Mouse (Mus musculus): ENCODE results near the gene Prlr.

The Prlr gene

GRCm38 (mm10) chr15:10177083-10177482, at the start of gene Prlr:
Gene Prlr, plus strand, starts transcription at chr15:10177238.
- in situ Hi-C loops (cut with MboI, MseI) = no loop called here

GRCm38 (mm10) chr15:10133781-10134180, 43.3 kb upstream of the Prlr start:
- in situ Hi-C loops (cut with MboI, MseI) = no loop called here

GRCm38 (mm10) chr15:10134889-10135288, 42.1 kb upstream of the Prlr start:
- in situ Hi-C loops (cut with MboI, MseI) = no loop called here

- in situ Hi-C loops (cut with MboI, MseI) = no loop called here
Measured at GRCm38 (mm10) chr15:10144520-10144919, 32.5 kb upstream of the Prlr start.

GRCm38 (mm10) chr15:10148196-10148595, 28.8 kb upstream of the Prlr start:
- in situ Hi-C loops (cut with MboI, MseI) = no loop called here

- in situ Hi-C loops (cut with MboI, MseI) = no loop called here
Measured at GRCm38 (mm10) chr15:10160663-10161062, 16.4 kb upstream of the Prlr start.

GRCm38 (mm10) chr15:10175078-10175477, 2.0 kb upstream of the Prlr start:
- in situ Hi-C loops (cut with MboI, MseI) = no loop called here

GRCm38 (mm10) chr15:10175656-10176055, 1.4 kb upstream of the Prlr start:
- in situ Hi-C loops (cut with MboI, MseI) = no loop called here

- in situ Hi-C loops (cut with MboI, MseI) = no loop called here
Measured at GRCm38 (mm10) chr15:10177519-10178130, 587 bp downstream of the Prlr start.

- in situ Hi-C loops (cut with MboI, MseI) = no loop called here
Measured at GRCm38 (mm10) chr15:10178131-10178566, 1.1 kb downstream of the Prlr start.

- in situ Hi-C loops (cut with MboI, MseI) = no loop called here
Measured at GRCm38 (mm10) chr15:10180694-10181093, 3.7 kb downstream of the Prlr start.

- in situ Hi-C loops (cut with MboI, MseI) = no loop called here
Measured at GRCm38 (mm10) chr15:10192101-10192630, 15.1 kb downstream of the Prlr start.

GRCm38 (mm10) chr15:10200991-10201390, 24.0 kb downstream of the Prlr start:
- in situ Hi-C loops (cut with MboI, MseI) = loop anchor here (10.0 kb wide), 1 partner anchor 1216 kb away; no protein-coding TSS in a partner anchor

GRCm38 (mm10) chr15:10202504-10203302, 25.7 kb downstream of the Prlr start:
- in situ Hi-C loops (cut with MboI, MseI) = loop anchor here (10.0 kb wide), 1 partner anchor 1218 kb away; no protein-coding TSS in a partner anchor

- in situ Hi-C loops (cut with MboI, MseI) = no loop called here
Measured at GRCm38 (mm10) chr15:10210261-10210770, 33.3 kb downstream of the Prlr start.

- in situ Hi-C loops (cut with MboI, MseI) = no loop called here
Measured at GRCm38 (mm10) chr15:10211992-10212391, 35.0 kb downstream of the Prlr start.

GRCm38 (mm10) chr15:10213213-10213612, 36.2 kb downstream of the Prlr start:
- in situ Hi-C loops (cut with MboI, MseI) = no loop called here

- in situ Hi-C loops (cut with MboI, MseI) = no loop called here
Measured at GRCm38 (mm10) chr15:10213710-10214109, 36.7 kb downstream of the Prlr start.

GRCm38 (mm10) chr15:10215719-10216118, 38.7 kb downstream of the Prlr start:
- in situ Hi-C loops (cut with MboI, MseI) = no loop called here

GRCm38 (mm10) chr15:10216189-10216588, 39.2 kb downstream of the Prlr start:
- in situ Hi-C loops (cut with MboI, MseI) = no loop called here

- in situ Hi-C loops (cut with MboI, MseI) = loop anchor here (5.0 kb wide), 1 partner anchor 341 kb away; no protein-coding TSS in a partner anchor
Measured at GRCm38 (mm10) chr15:10223614-10224155, 46.6 kb downstream of the Prlr start.

- in situ Hi-C loops (cut with MboI, MseI) = no loop called here
Measured at GRCm38 (mm10) chr15:10225701-10226100, 48.7 kb downstream of the Prlr start.
